Mouse (Mus musculus) intestine, postnatal 0 days (tissue): ENCODE results near the gene Gm13757. TPM values are rescaled to one million over a fixed set of nuclear protein-coding genes. Genes with fewer than 3 reads are reported as not detected.
"Not testable (repeated sequence)": the region's sequence is repeated elsewhere in the genome, so short reads cannot be mapped to it uniquely, and the experiment has no call there.

ENCODE experiments used
- ATAC-seq: fragments of 200-750 bp; cut with Nextera tagmentation; 2 replicates; pipeline ENCODE4 v1.8.0; 2017; ENCODE audit warnings: mild to moderate bottlenecking, moderate TSS enrichment, moderate library complexity
- H3K27ac ChIP-seq: fragments of 300-500 bp; sonication (generic); 2 replicates; pipeline ENCODE4 v1.5.1; 2014; ENCODE audit warnings: mild to moderate bottlenecking, low read depth, low read length, moderate library complexity
- H3K27me3 ChIP-seq: fragments of 300-500 bp; sonication (generic); replicated peaks from 2 replicates; pipeline ENCODE4 v1.6.1; 2014; ENCODE audit warnings: low read length, mixed read lengths; ENCODE audit not compliant: control insufficient read depth, insufficient read depth
- H3K36me3 ChIP-seq: fragments of 300-500 bp; sonication (generic); 2 replicates; pipeline ENCODE4 v1.6.1; 2014; ENCODE audit warnings: mild to moderate bottlenecking, moderate library complexity; ENCODE audit not compliant: control insufficient read depth, insufficient read depth
- H3K4me1 ChIP-seq: fragments of 300-500 bp; sonication (generic); replicated peaks from 2 replicates; pipeline ENCODE4 v1.6.1; 2014; ENCODE audit warnings: antibody characterized with exemption, low read length, mixed read lengths; ENCODE audit not compliant: control insufficient read depth, insufficient read depth
- H3K4me2 ChIP-seq: fragments of 300-500 bp; sonication (generic); replicated peaks from 2 replicates; pipeline ENCODE4 v1.6.1; 2014; ENCODE audit warnings: low read depth, mild to moderate bottlenecking, moderate library complexity
- H3K4me3 ChIP-seq: fragments of 300-500 bp; sonication (generic); 2 replicates; pipeline ENCODE4 v1.5.1; 2014; ENCODE audit warnings: low read depth, low read length
- H3K9ac ChIP-seq: fragments of 300-500 bp; sonication (generic); 2 replicates; pipeline ENCODE4 v1.6.1; 2014; ENCODE audit warnings: mild to moderate bottlenecking, low read depth, low read length
- H3K9me3 ChIP-seq: fragments of 300-500 bp; sonication (generic); 2 replicates; pipeline ENCODE4 v1.6.1; 2016; ENCODE audit warnings: mixed run types; ENCODE audit not compliant: control insufficient read depth
- CTCF ChIP-seq: sonication (generic); IDR thresholded peaks from 2 replicates; pipeline ENCODE4 v1.5.1; 2016; ENCODE audit warnings: low read depth, mild to moderate bottlenecking, control low read depth, antibody characterized with exemption, moderate library complexity
- WGBS: fragments of 180-500 bp; shearing (Covaris S2); extraction: QIAGEN DNeasy Blood & Tissue Kit; methylation state at CpG from one replicate; pipeline ENCODE4 v1.1.7; 2014; 5-methylcytosine and 5-hydroxymethylcytosine counted together
- polyA plus RNA-seq: library from polyadenylated mRNA; unstranded; fragments of >200 nt; fragmentation: Nextera tagmentation; extraction: Ambion mirVana; gene quantifications from 2 replicates; pipeline ENCODE4 v1.2.1, GENCODE M21; 2015

The Gm13757 gene
- polyA plus RNA-seq = not detected in 2 replicates

- Histone ChIP-seq H3K4me2 (no peak within 1 kb of the TSS), H3K27ac (no peak within 1 kb of the TSS), H3K36me3 (no peaks in the 10 kb centered on the region), H3K4me1 (no peaks in the 10 kb centered on the region), H3K9me3 (no peaks in the 10 kb centered on the region), H3K4me3 (no peak within 1 kb of the TSS), H3K9ac (no peak within 1 kb of the TSS), H3K27me3 (no peaks in the 10 kb centered on the region)
- no peak for TF ChIP-seq CTCF
- ATAC-seq = no peak
- 86% methylated on average over 1 of the region's 1 CpGs for WGBS
These were observed at the start of gene Gm13757 for GRCm38 (mm10) chr2:88449031-88449430. Gene Gm13757 (minus strand): TSS chr2:88449131.

GRCm38 (mm10) chr2:88493020-88493419, 44.1 kb upstream of the Gm13757 start, which contains the start of gene Olfr1185-ps1:
Gene Olfr1185-ps1 (plus strand): TSS chr2:88493320.
- H3K9me3 ChIP-seq = no peaks in the 10 kb centered on the region
- H3K9ac ChIP-seq = no peak within 1 kb of the TSS
- H3K4me3 ChIP-seq = no peak within 1 kb of the TSS
- no peak for ATAC-seq
- no peaks in the 10 kb centered on the region for H3K27me3 ChIP-seq
- H3K4me2 ChIP-seq = no peak within 1 kb of the TSS
- WGBS = 66% methylated on average over 2 of the region's 2 CpGs
- H3K4me1 ChIP-seq = no peaks in the 10 kb centered on the region
- H3K27ac ChIP-seq = no peak within 1 kb of the TSS
- no peaks in the 10 kb centered on the region for H3K36me3 ChIP-seq
- TF ChIP-seq CTCF = no peak

- H3K4me2 ChIP-seq = no peak within 1 kb of the TSS
- 82% methylated on average over 2 of the region's 2 CpGs for WGBS
- no peaks in the 10 kb centered on the region for H3K36me3 ChIP-seq
- no peaks in the 10 kb centered on the region for H3K27me3 ChIP-seq
- no peaks in the 10 kb centered on the region for H3K4me1 ChIP-seq
- no peak for TF ChIP-seq CTCF
- no peak within 1 kb of the TSS for H3K4me3 ChIP-seq
- no peak for ATAC-seq
- H3K27ac ChIP-seq = no peak within 1 kb of the TSS
- H3K9me3 ChIP-seq = no peaks in the 10 kb centered on the region
- no peak within 1 kb of the TSS for H3K9ac ChIP-seq
These were observed 34.4 kb upstream of the Gm13757 start, which contains the start of gene Olfr1184 for GRCm38 (mm10) chr2:88483298-88483697. Gene Olfr1184 (plus strand): TSS chr2:88483598.

GRCm38 (mm10) chr2:88454567-88454966, 5.6 kb upstream of the Gm13757 start, which contains the start of gene Olfr1183:
Gene Olfr1183 (plus strand): TSS chr2:88454867.
- not testable (repeated sequence) for H3K4me1 ChIP-seq, H3K27me3 ChIP-seq, H3K4me2 ChIP-seq, H3K27ac ChIP-seq, H3K36me3 ChIP-seq, H3K9ac ChIP-seq, H3K9me3 ChIP-seq, ATAC-seq, H3K4me3 ChIP-seq
- 75% methylated on average over 1 of the region's 1 CpGs for WGBS

GRCm38 (mm10) chr2:88426071-88426470, 22.9 kb downstream of the Gm13757 start, which contains the start of gene Olfr1181:
Gene Olfr1181 (minus strand): TSS chr2:88426171.
- Histone ChIP-seq H3K4me1 (no peaks in the 10 kb centered on the region), H3K4me2 (no peak within 1 kb of the TSS), H3K27ac (no peak within 1 kb of the TSS), H3K36me3 (no peaks in the 10 kb centered on the region), H3K4me3 (no peak within 1 kb of the TSS), H3K9me3 (no peaks in the 10 kb centered on the region), H3K9ac (no peak within 1 kb of the TSS), H3K27me3 (no peaks in the 10 kb centered on the region)
- 71% methylated on average over 1 of the region's 1 CpGs for WGBS
- no peak for ATAC-seq
- no peak for TF ChIP-seq CTCF

GRCm38 (mm10) chr2:88419051-88419450, 29.9 kb downstream of the Gm13757 start, which contains the start of gene Olfr1180:
Gene Olfr1180 (minus strand): TSS chr2:88419151.
- no peak for TF ChIP-seq CTCF
- no peak for ATAC-seq
- H3K27ac ChIP-seq = no peak within 1 kb of the TSS
- H3K4me2 ChIP-seq = no peak within 1 kb of the TSS
- WGBS = 63% methylated on average over 2 of the region's 2 CpGs
- H3K27me3 ChIP-seq = no peaks in the 10 kb centered on the region
- H3K36me3 ChIP-seq = no peaks in the 10 kb centered on the region
- H3K9ac ChIP-seq = no peak within 1 kb of the TSS
- H3K9me3 ChIP-seq = no peaks in the 10 kb centered on the region
- no peaks in the 10 kb centered on the region for H3K4me1 ChIP-seq
- no peak within 1 kb of the TSS for H3K4me3 ChIP-seq

GRCm38 (mm10) chr2:88406353-88406752, 42.6 kb downstream of the Gm13757 start, which contains the start of gene Olfr1179:
Gene Olfr1179 (minus strand): TSS chr2:88406453.
- no peak for ATAC-seq
- Histone ChIP-seq H3K9ac (no peak within 1 kb of the TSS), H3K27ac (no peak within 1 kb of the TSS), H3K4me1 (no peaks in the 10 kb centered on the region), H3K36me3 (no peaks in the 10 kb centered on the region), H3K9me3 (no peaks in the 10 kb centered on the region), H3K27me3 (no peaks in the 10 kb centered on the region), H3K4me3 (no peak within 1 kb of the TSS), H3K4me2 (no peak within 1 kb of the TSS)
- 81% methylated on average over 3 of the region's 3 CpGs for WGBS
- TF ChIP-seq CTCF = no peak

Other genes with a start within 250 kb of the Gm13757 start
- not detected in 2 replicates for gene Olfr1170, start 220.8 kb downstream of the Gm13757 start, polyA plus RNA-seq
- 0.03 TPM in 1 of 2 replicates, not detected in the other for gene Olfr1173, start 169.3 kb downstream of the Gm13757 start, polyA plus RNA-seq
- gene Olfr1174-ps, start 134.0 kb downstream of the Gm13757 start, polyA plus RNA-seq = not detected in 2 replicates
- not detected in 2 replicates for gene Olfr1175-ps, start 121.9 kb downstream of the Gm13757 start, polyA plus RNA-seq
- gene Olfr1176, start 112.4 kb downstream of the Gm13757 start, polyA plus RNA-seq = not detected in 2 replicates
- gene Olfr1177-ps, start 102.6 kb downstream of the Gm13757 start, polyA plus RNA-seq = not detected in 2 replicates
- not detected in 2 replicates for gene Olfr1178, start 62.1 kb downstream of the Gm13757 start, polyA plus RNA-seq
- not detected in 2 replicates for gene Olfr1179, start 42.7 kb downstream of the Gm13757 start, polyA plus RNA-seq
- gene Olfr1180, start 30.0 kb downstream of the Gm13757 start, polyA plus RNA-seq = not detected in 2 replicates
- gene Olfr1181, start 23.0 kb downstream of the Gm13757 start, polyA plus RNA-seq = not detected in 2 replicates
- not detected in 2 replicates for gene Olfr1183, start 5.7 kb upstream of the Gm13757 start, polyA plus RNA-seq
- not detected in 2 replicates for gene Olfr1184, start 34.5 kb upstream of the Gm13757 start, polyA plus RNA-seq
- gene Olfr1185-ps1, start 44.2 kb upstream of the Gm13757 start, polyA plus RNA-seq = not detected in 2 replicates
- gene Olfr1186, start 69.4 kb upstream of the Gm13757 start, polyA plus RNA-seq = not detected in 2 replicates
- not detected in 2 replicates for gene Olfr1188, start 107.8 kb upstream of the Gm13757 start, polyA plus RNA-seq
- gene Olfr1189, start 137.3 kb upstream of the Gm13757 start, polyA plus RNA-seq = not detected in 2 replicates
- gene Olfr1191-ps1, start 191.4 kb upstream of the Gm13757 start, polyA plus RNA-seq = not detected in 2 replicates
- not detected in 2 replicates for gene Olfr1192-ps1, start 199.4 kb upstream of the Gm13757 start, polyA plus RNA-seq
- not detected in 2 replicates for gene Olfr1193, start 226.5 kb upstream of the Gm13757 start, polyA plus RNA-seq
- not detected in 2 replicates for gene Olfr1195, start 240.1 kb upstream of the Gm13757 start, polyA plus RNA-seq